Mouse (Mus musculus): ENCODE measurements around the gene Slc41a1. TPM values are rescaled to one million over a fixed set of nuclear protein-coding genes. Genes with fewer than 3 reads are reported as not detected.

The Slc41a1 gene
- total RNA-seq, 2 experiments from 2014 or later: 52.4 to 61.4 TPM

GRCm38 (mm10) chr1:131823563-131823962 lies 3.7 kb upstream of the Slc41a1 start:
- DNase-seq (ENCODE audit: low spot score): no peak
- intact Hi-C loops (cut with DNase I): no loop called here

GRCm38 (mm10) chr1:131824528-131825181 lies 2.6 kb upstream of the Slc41a1 start:
- DNase-seq (ENCODE audit: low spot score): no peak
- intact Hi-C loops (cut with DNase I): loop anchor here (2.0 to 5.0 kb wide), 3 partner anchors 42 to 83 kb away; partner anchors contain the start of gene Rab29

- DNase-seq (ENCODE audit: low spot score): peak; percentile 89
- intact Hi-C loops (cut with DNase I): loop anchor here (5.0 kb wide), 2 partner anchors 56 to 79 kb away; no protein-coding TSS in a partner anchor
Measured at GRCm38 (mm10) chr1:131827787-131828258, 530 bp downstream of the Slc41a1 start.

- peak; percentile 13 for DNase-seq (ENCODE audit: low spot score)
- intact Hi-C loops (cut with DNase I): loop anchor here (5.0 kb wide), 2 partner anchors 56 to 79 kb away; no protein-coding TSS in a partner anchor
Measured at GRCm38 (mm10) chr1:131828297-131829126, 1.2 kb downstream of the Slc41a1 start.

- intact Hi-C loops (cut with DNase I): loop anchor here (5.0 kb wide), 2 partner anchors 57 to 78 kb away; no protein-coding TSS in a partner anchor
Measured at GRCm38 (mm10) chr1:131829279-131829678, 2.0 kb downstream of the Slc41a1 start.

GRCm38 (mm10) chr1:131830561-131830960 lies 3.3 kb downstream of the Slc41a1 start:
- intact Hi-C loops (cut with DNase I): no loop called here
- DNase-seq (ENCODE audit: low spot score): no peak

More at GRCm38 (mm10) chr1:131829279-131829678, 2.0 kb downstream of the Slc41a1 start:
- DNase-seq (ENCODE audit: low spot score): no peak

- DNase-seq (ENCODE audit: low spot score): no peak
- intact Hi-C loops (cut with DNase I): no loop called here
Measured at GRCm38 (mm10) chr1:131830971-131831641, 3.8 kb downstream of the Slc41a1 start.

GRCm38 (mm10) chr1:131837035-131837434 lies 9.7 kb downstream of the Slc41a1 start:
- intact Hi-C loops (cut with DNase I): no loop called here
- no peak for DNase-seq (ENCODE audit: low spot score)

GRCm38 (mm10) chr1:131838542-131838941 lies 11.2 kb downstream of the Slc41a1 start:
- intact Hi-C loops (cut with DNase I): no loop called here

GRCm38 (mm10) chr1:131839279-131839678 lies 12.0 kb downstream of the Slc41a1 start:
- DNase-seq (ENCODE audit: low spot score): no peak
- intact Hi-C loops (cut with DNase I): no loop called here

More at GRCm38 (mm10) chr1:131838542-131838941, 11.2 kb downstream of the Slc41a1 start:
- no peak for DNase-seq (ENCODE audit: low spot score)

GRCm38 (mm10) chr1:131842221-131842620 lies 14.9 kb downstream of the Slc41a1 start:
- intact Hi-C loops (cut with DNase I): no loop called here
- DNase-seq (ENCODE audit: low spot score): no peak

- no peak for DNase-seq (ENCODE audit: low spot score)
- intact Hi-C loops (cut with DNase I): no loop called here
Measured at GRCm38 (mm10) chr1:131843758-131844157, 16.5 kb downstream of the Slc41a1 start.

- no peak for DNase-seq (ENCODE audit: low spot score)
- intact Hi-C loops (cut with DNase I): loop anchor here (5.0 kb wide), 1 partner anchor 233 kb away; no protein-coding TSS in a partner anchor
Measured at GRCm38 (mm10) chr1:131844883-131845282, 17.6 kb downstream of the Slc41a1 start.

- intact Hi-C loops (cut with DNase I): loop anchor here (2.0 to 5.0 kb wide), 3 partner anchors 81 to 234 kb away; no protein-coding TSS in a partner anchor
- peak; percentile 21 for DNase-seq (ENCODE audit: low spot score)
Measured at GRCm38 (mm10) chr1:131846255-131846654, 19.0 kb downstream of the Slc41a1 start.

- no peak for DNase-seq (ENCODE audit: low spot score)
- intact Hi-C loops (cut with DNase I): no loop called here
Measured at GRCm38 (mm10) chr1:131861811-131862210, 34.5 kb downstream of the Slc41a1 start.

- intact Hi-C loops (cut with DNase I): no loop called here
- no peak for DNase-seq (ENCODE audit: low spot score)
Measured at GRCm38 (mm10) chr1:131865596-131865995, 38.3 kb downstream of the Slc41a1 start.

- DNase-seq (ENCODE audit: low spot score): no peak
- intact Hi-C loops (cut with DNase I): loop anchor here (2.0 kb wide), 2 partner anchors 42 to 44 kb away; partner anchors contain the start of gene Nucks1
Measured at GRCm38 (mm10) chr1:131866304-131866999, 39.2 kb downstream of the Slc41a1 start.

GRCm38 (mm10) chr1:131867093-131867945 lies 40.0 kb downstream of the Slc41a1 start, which contains the start of gene Rab29:
TSS of gene Rab29 (plus strand) at chr1:131867224.
- peak; percentile 86 for DNase-seq (ENCODE audit: low spot score)
- intact Hi-C loops (cut with DNase I): loop anchor here (2.0 kb wide), 2 partner anchors 43 kb away; partner anchors contain the start of gene Nucks1
